Mouse (Mus musculus): ENCODE results near the gene Snrpa1. TPM values are rescaled to one million over a fixed set of nuclear protein-coding genes. Genes with fewer than 3 reads are reported as not detected.
"Not testable (repeated sequence)": the region's sequence is repeated elsewhere in the genome, so short reads cannot be mapped to it uniquely, and the experiment has no call there.

Snrpa1 gene
- polyA plus RNA-seq, 1 experiment from 2014 or later, result 54.6 TPM

DNA sequence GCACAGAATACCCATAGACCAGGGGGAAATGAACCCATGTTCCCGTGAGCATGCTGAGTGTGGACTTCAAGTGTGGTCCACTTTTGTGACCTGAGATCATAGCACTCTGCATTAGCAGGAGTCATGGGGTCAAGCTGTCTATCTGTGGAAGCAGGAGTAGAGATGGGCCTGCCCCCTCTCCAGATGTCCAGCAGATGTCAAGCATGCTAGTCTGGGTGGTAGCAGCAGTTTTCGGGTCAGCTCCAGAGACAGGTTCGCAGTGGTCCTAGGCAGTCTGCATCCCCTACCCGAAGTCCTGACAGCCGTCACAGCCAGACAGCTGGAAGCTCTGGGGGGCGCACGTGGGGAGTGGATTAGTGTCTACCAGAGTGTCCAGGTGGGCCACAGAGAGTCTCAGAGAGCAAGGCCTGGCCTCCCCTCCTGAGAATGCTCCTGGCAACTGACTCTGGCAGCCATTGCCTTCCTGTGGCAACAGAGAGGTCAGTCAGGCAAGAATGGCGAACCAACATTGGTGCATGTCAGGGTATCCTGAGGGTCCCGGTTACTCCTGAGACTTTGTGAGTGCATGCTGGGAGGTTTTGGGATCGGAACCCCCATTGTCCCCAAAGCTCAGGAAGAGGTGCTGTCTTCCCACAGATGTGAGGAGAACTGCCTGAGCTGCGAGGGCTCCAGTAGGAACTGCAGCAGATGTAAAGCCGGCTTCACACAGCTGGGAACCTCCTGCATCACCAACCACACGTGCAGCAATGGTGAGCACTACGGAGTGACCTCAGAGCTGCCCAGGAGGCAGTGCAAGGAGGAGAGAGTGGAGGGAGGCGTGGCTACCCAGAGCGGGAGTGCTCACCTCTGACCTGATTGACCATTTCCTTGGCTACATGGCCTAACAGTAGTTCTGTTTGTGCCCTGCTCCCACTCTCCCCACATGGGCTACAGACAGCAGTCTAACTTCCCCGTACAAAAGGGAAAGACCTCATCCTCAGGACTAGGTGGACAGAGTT is 11.6 kb upstream of the Snrpa1 start:
- in situ Hi-C loops (cut with MboI; ENCODE audit: low pct_unique_long_range_greater_than_20kb), result no loop called here
- no peak for TF ChIP-seq CTCF (IDR thresholded peaks at IDR 0.05)
- POLR2A ChIA-PET, result interaction anchor here (0.6 to 1.2 kb wide), 2 partner anchors 132 to 343 kb away, joined by 3 read pairs; no protein-coding TSS in a partner anchor
- DNase-seq (ENCODE audit: low read depth, low spot score) (no peak), ATAC-seq (no peak)
- CTCF ChIA-PET, result interaction anchor here (1.5 to 3.2 kb wide), 2 partner anchors 9 to 342 kb away, joined by 3 to 12 read pairs; no protein-coding TSS in a partner anchor
- H3K27me3 ChIP-seq, result no peaks in the 10 kb centered on the region

DNA sequence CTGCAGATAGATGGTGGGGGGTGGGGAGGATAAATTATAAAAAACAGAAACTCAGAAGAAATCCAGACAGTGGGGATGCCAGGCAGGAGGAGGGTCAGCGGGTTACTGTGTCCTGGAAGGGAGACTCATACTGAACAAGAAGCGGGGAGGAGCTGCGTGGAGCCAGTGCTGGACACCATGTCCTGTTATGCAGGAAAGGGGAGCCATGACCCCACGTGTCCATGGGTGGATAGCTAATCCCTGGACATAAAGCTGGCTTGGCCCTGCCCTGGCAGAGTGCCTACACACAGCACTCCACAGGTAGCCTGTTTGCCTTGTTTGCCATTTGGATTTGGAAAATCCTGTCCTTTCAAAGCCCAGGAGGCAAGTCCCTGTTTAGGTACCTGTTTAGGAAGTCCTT is 10.8 kb upstream of the Snrpa1 start:
- H3K27me3 ChIP-seq, result no peaks in the 10 kb centered on the region
- no peak for TF ChIP-seq CTCF (IDR thresholded peaks at IDR 0.05)
- DNase-seq (ENCODE audit: low read depth, low spot score), result no peak
- no peak for ATAC-seq
- ChIA-PET POLR2A (interaction anchor here (0.6 kb wide), 1 partner anchor 133 kb away, joined by 3 read pairs; no protein-coding TSS in a partner anchor), CTCF (interaction anchor here (1.5 kb wide), 1 partner anchor 343 kb away, joined by 3 read pairs; no protein-coding TSS in a partner anchor)
- in situ Hi-C loops (cut with MboI; ENCODE audit: low pct_unique_long_range_greater_than_20kb), result no loop called here

DNA sequence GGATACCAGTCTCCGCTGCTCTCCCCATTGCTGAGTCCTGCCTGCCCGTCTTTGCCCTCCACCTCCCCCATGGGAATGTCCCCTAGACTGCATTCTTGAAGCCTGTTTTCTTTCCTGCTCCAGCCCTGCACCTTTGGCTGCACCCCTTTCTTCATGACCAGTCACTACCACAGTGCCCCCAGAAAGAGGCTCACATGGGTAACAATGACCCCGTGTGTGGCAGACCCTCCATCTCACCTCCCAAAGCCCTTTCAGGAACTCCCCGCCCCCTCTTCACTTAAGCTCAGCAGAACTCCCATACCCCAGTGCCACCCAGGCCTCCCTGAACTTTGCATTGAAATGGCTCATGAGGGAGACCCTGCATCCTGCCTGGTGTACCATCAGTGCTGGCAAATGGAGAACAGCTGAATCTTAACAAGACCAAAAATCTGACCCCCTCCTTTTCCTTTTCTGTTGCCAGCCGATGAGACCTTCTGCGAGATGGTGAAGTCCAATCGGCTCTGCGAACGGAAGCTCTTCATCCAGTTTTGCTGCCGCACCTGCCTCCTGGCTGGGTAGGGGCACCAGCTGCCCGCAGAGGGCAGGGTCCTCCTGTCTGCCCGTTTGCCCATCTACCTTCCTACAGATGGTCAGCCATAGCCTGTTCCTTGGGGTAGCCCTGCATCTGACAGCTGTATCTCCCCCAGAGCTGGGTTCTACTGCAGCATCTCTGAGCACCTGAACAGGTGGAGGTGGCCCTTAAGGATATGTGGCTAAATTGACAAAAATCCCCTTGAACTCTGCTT is 10.2 kb upstream of the Snrpa1 start:
- ATAC-seq, result no peak
- in situ Hi-C loops (cut with MboI; ENCODE audit: low pct_unique_long_range_greater_than_20kb), result no loop called here
- no peak for DNase-seq (ENCODE audit: low read depth, low spot score)
- no peaks in the 10 kb centered on the region for H3K27me3 ChIP-seq
- POLR2A ChIA-PET, result no interaction called here
- no peak for TF ChIP-seq CTCF (IDR thresholded peaks at IDR 0.05)
- CTCF ChIA-PET, result no interaction called here

DNA sequence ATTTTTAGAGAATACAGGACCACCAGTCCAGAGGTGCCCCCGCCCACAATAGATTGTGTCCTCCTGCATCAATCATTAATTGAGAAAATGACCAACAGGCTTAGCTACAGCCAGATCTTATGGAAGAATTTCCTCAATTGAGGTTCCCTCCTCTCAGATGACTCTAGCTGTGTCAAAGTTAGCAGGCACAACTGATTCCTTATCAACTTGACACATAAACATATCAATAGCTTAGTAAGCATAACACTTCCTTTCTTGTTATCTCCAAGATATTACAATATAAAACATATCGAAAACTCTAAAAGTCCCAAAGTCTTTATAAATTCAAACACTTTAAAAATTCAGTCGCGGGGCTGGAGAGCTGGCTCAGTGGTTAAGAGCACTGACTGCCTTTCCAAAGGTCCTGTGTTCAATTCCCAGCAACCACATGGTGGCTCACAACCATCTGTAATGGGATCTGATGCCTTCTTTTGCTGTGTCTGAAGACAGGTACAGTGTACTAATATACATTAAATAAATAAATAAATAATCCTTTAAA is 4.8 kb upstream of the Snrpa1 start:
- ChIA-PET POLR2A (no interaction called here), CTCF (interaction anchor here (0.9 kb wide), 1 partner anchor 8 kb away, joined by 3 read pairs; no protein-coding TSS in a partner anchor)
- no peak for ATAC-seq
- no peak for DNase-seq (ENCODE audit: low read depth, low spot score)
- in situ Hi-C loops (cut with MboI; ENCODE audit: low pct_unique_long_range_greater_than_20kb), result loop anchor here (5.0 to 25.0 kb wide), 4 partner anchors 282 to 717 kb away; no protein-coding TSS in a partner anchor
- no peaks in the 10 kb centered on the region for H3K27me3 ChIP-seq
- TF ChIP-seq CTCF (IDR thresholded peaks at IDR 0.05), result no peak

- DNase-seq (ENCODE audit: low read depth, low spot score); POLR2A ChIA-PET; H3K27me3 ChIP-seq; ATAC-seq: not testable (repeated sequence)
- in situ Hi-C loops (cut with MboI; ENCODE audit: low pct_unique_long_range_greater_than_20kb), result loop anchor here (10.0 to 25.0 kb wide), 3 partner anchors 321 to 718 kb away; no protein-coding TSS in a partner anchor
- CTCF ChIA-PET, result interaction anchor here (1.5 to 2.6 kb wide), 2 partner anchors 10 to 340 kb away, joined by 3 to 12 read pairs; no protein-coding TSS in a partner anchor
These were observed 3.4 kb upstream of the Snrpa1 start for GRCm38 (mm10) chr7:66055356-66055755.

DNA sequence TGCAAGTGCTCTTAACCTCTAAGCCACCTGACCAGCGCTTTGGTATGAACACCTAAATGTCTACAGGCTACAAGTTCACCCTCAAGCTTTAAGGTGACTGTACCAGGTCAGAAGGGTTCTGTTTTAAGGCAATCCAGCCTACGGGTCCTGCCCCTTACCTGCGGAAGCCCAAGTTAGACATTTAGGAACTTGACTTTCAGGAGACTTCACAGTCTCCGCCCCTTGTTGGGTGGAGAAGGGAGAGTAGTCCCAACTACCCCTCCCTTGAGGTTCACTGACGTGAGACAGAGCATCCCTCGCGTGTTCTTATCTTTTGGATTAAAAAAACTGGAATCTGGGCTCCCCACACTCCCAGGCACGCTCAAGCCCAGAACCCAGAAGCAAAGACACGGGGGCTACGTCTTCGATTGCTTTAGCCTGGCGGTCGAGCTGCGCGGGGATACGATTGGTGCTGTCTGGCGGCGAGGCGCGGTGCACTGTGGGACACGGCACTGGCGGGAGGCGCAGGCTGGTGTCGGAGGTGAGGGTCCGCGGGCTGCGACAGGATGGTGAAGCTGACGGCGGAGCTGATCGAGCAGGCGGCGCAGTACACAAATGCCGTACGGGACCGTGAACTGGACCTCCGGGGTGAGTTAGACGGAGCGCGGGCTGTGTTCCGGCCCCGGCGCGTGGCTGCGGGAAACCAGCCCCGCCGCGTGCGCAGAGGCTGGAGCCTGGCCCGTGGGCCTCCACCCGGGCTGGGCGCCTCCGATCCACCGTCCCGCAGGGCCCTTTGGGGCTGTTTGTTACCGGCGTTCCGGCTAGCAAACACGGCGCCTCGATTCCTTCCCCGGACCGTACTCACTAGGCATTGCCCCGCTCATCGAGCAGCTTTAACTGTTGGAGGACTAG is 1.5 kb downstream of the Snrpa1 start:
- ChIA-PET CTCF (interaction anchor here (1.2 kb wide), 1 partner anchor 20 kb away, joined by 4 read pairs; no protein-coding TSS in a partner anchor), POLR2A (interaction anchor here (1.2 kb wide), 1 partner anchor 18 kb away, joined by 3 read pairs; no protein-coding TSS in a partner anchor)
- ATAC-seq (peak; percentile 80), DNase-seq (ENCODE audit: low read depth, low spot score) (no peak)
- no peaks in the 10 kb centered on the region for H3K27me3 ChIP-seq
- in situ Hi-C loops (cut with MboI; ENCODE audit: low pct_unique_long_range_greater_than_20kb), result loop anchor here (25.0 kb wide), 1 partner anchor 723 kb away; no protein-coding TSS in a partner anchor
- TF ChIP-seq CTCF (IDR thresholded peaks at IDR 0.05), result no peak

- no peak for DNase-seq (ENCODE audit: low read depth, low spot score)
- no peak for ATAC-seq
- no peak for TF ChIP-seq CTCF (IDR thresholded peaks at IDR 0.05)
- H3K27me3 ChIP-seq, result no peaks in the 10 kb centered on the region
- in situ Hi-C loops (cut with MboI; ENCODE audit: low pct_unique_long_range_greater_than_20kb), result loop anchor here (25.0 kb wide), 1 partner anchor 724 kb away; no protein-coding TSS in a partner anchor
- CTCF ChIA-PET, result interaction anchor here (1.2 to 1.3 kb wide), 2 partner anchors 19 to 167 kb away, joined by 3 to 4 read pairs; no protein-coding TSS in a partner anchor
- POLR2A ChIA-PET, result interaction anchor here (1.2 kb wide), 1 partner anchor 17 kb away, joined by 3 read pairs; no protein-coding TSS in a partner anchor
These were observed 2.3 kb downstream of the Snrpa1 start for GRCm38 (mm10) chr7:66061057-66061456.

DNA sequence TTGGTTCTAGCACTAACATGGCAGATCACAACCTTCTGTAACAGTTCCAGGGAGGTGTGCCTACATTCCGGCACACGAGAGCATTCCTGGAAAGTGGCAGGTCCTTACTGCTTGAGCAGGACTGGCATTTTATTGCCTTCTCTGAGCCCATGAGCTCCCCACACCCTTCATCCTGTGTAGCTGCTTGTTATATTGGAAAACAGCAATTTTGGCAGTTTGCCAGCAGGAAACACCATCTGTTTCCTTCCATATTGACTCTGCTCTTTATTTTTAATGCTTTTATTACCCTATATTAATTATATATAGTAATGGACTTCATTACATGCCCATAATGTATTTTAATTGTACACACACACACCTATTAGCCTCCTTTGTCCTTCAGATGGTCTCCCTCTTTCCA is 17.6 kb downstream of the Snrpa1 start:
- TF ChIP-seq CTCF (IDR thresholded peaks at IDR 0.05), result no peak
- in situ Hi-C loops (cut with MboI; ENCODE audit: low pct_unique_long_range_greater_than_20kb), result no loop called here
- DNase-seq (ENCODE audit: low read depth, low spot score) (no peak), ATAC-seq (no peak)
- CTCF ChIA-PET, result no interaction called here
- H3K27me3 ChIP-seq, result no peaks in the 10 kb centered on the region
- POLR2A ChIA-PET, result no interaction called here
